Mouse (Mus musculus) myocyte (in vitro differentiated cells): ENCODE data around the gene Sgcb. TPM values are rescaled to one million over a fixed set of nuclear protein-coding genes. Genes with fewer than 3 reads are reported as not detected.

ENCODE experiments used
- H3K27me3 ChIP-seq: one replicate; pipeline ENCODE4 v1.6.1; 2011; ENCODE audit not compliant: control insufficient read depth, insufficient read depth, insufficient read length
- H3K36me3 ChIP-seq: one replicate; pipeline ENCODE4 v1.6.1; 2011; ENCODE audit not compliant: control insufficient read depth, insufficient read depth
- H3K4me2 ChIP-seq: one replicate; pipeline ENCODE4 v1.6.1; 2011; ENCODE audit warnings: low read depth, control low read depth
- H3K4me3 ChIP-seq: one replicate; pipeline ENCODE4 v1.5.1; 2011; ENCODE audit warnings: mild to moderate bottlenecking, control low read depth, moderate library complexity
- H3K79me2 ChIP-seq: one replicate; pipeline ENCODE4 v1.6.1; 2011; ENCODE audit not compliant: control insufficient read depth, insufficient read depth
- H3ac ChIP-seq: one replicate; pipeline ENCODE4 v1.6.1; 2011; ENCODE audit not compliant: control insufficient read depth, insufficient read length
- CEBPB ChIP-seq: IDR thresholded peaks from 2 replicates; pipeline ENCODE4 v1.6.1; 2011; ENCODE audit warnings: mild to moderate bottlenecking, moderate library complexity; ENCODE audit not compliant: poor library complexity, insufficient read depth, severe bottlenecking
- E2F4 ChIP-seq: IDR thresholded peaks from one replicate; pipeline ENCODE4 v1.6.1; 2011; ENCODE audit warnings: mild to moderate bottlenecking, control low read depth, moderate library complexity; ENCODE audit not compliant: insufficient read depth
- MAX ChIP-seq: IDR thresholded peaks from one replicate; pipeline ENCODE4 v1.6.1; 2011; ENCODE audit warnings: low read depth, mild to moderate bottlenecking, control low read depth
- MYOD1 ChIP-seq, 3 experiments: IDR thresholded peaks; one replicate each; pipeline ENCODE4 v1.6.1; 2011; ENCODE audit warnings: control low read depth in 2 of 3, low read depth in 2 of 3, mild to moderate bottlenecking in 2 of 3, moderate library complexity in 1 of 3; ENCODE audit not compliant: insufficient read length in 2 of 3, control insufficient read depth in 1 of 3
- MYOG ChIP-seq, 3 experiments: IDR thresholded peaks; one replicate each; pipeline ENCODE4 v1.6.1; 2011; ENCODE audit warnings: control low read depth in 2 of 3, low read depth in 2 of 3, mild to moderate bottlenecking in 2 of 3; ENCODE audit not compliant: insufficient read length in 2 of 3, control insufficient read depth in 1 of 3, insufficient read depth in 1 of 3
- POLR2A ChIP-seq: IDR thresholded peaks from one replicate; pipeline ENCODE4 v1.6.1; 2011; ENCODE audit warnings: low read depth, mild to moderate bottlenecking, control low read depth, moderate library complexity; ENCODE audit not compliant: insufficient read length
- POLR2AphosphoS2 ChIP-seq: IDR thresholded peaks from one replicate; pipeline ENCODE4 v1.6.1; 2011; ENCODE audit warnings: low read depth, control low read depth; ENCODE audit not compliant: insufficient read length
- REST ChIP-seq: IDR thresholded peaks from one replicate; pipeline ENCODE4 v1.6.1; 2011; ENCODE audit warnings: mild to moderate bottlenecking, control low read depth, moderate library complexity; ENCODE audit not compliant: insufficient read depth, insufficient read length
- SRF ChIP-seq: IDR thresholded peaks from one replicate; pipeline ENCODE4 v1.6.1; 2011; ENCODE audit warnings: low read depth; ENCODE audit not compliant: control insufficient read depth, insufficient read length
- TCF12 ChIP-seq: IDR thresholded peaks from one replicate; pipeline ENCODE4 v1.6.1; 2011; ENCODE audit warnings: mild to moderate bottlenecking, control low read depth; ENCODE audit not compliant: poor library complexity, insufficient read depth, severe bottlenecking
- TCF3 ChIP-seq: IDR thresholded peaks from one replicate; pipeline ENCODE4 v1.6.1; 2011; ENCODE audit warnings: low read depth, control low read depth; ENCODE audit not compliant: insufficient read length
- USF1 ChIP-seq: IDR thresholded peaks from one replicate; pipeline ENCODE4 v1.6.1; 2011; ENCODE audit warnings: low read depth, mild to moderate bottlenecking, control low read depth, moderate library complexity
- polyA plus RNA-seq: library from polyadenylated mRNA; unstranded; fragments of >200 nt; fragmentation: generic; extraction: Trizol; gene quantifications from one replicate; pipeline ENCODE4 v1.2.1, GENCODE M21; 2012; ENCODE audit warnings: missing spikeins

Gene Sgcb
- polyA plus RNA-seq, 1 experiment = 45.7 TPM

GRCm38 (mm10) chr5:73627991-73628390, 19.6 kb downstream of the Sgcb start:
- H3ac ChIP-seq = no peak overlapping the region
- H3K36me3 ChIP-seq = no peaks in the 10 kb centered on the region
- H3K27me3 ChIP-seq = no peaks in the 10 kb centered on the region
- no peaks in the 10 kb centered on the region for H3K79me2 ChIP-seq
- no peak overlapping the region for H3K4me3 ChIP-seq
- TF ChIP-seq TCF3 (no peak), MYOG (IDR thresholded peaks at IDR 0.05; ENCODE audit: control insufficient read depth in 1 of 3, insufficient read depth in 1 of 3, insufficient read length in 2 of 3, low read depth in 2 of 3) (no peak), SRF (no peak), TCF12 (no peak), POLR2A (no peak), MYOD1 (IDR thresholded peaks at IDR 0.05; ENCODE audit: control insufficient read depth in 1 of 3, insufficient read length in 2 of 3, low read depth in 2 of 3) (no peak), E2F4 (no peak), POLR2AphosphoS2 (no peak), USF1 (no peak), REST (no peak), MAX (no peak), CEBPB (no peak)
- H3K4me2 ChIP-seq = no peak overlapping the region

- Histone ChIP-seq H3K27me3 (no peaks in the 10 kb centered on the region), H3K4me3 (no peak overlapping the region), H3K4me2 (no peak overlapping the region), H3K79me2 (no peaks in the 10 kb centered on the region), H3ac (no peak overlapping the region), H3K36me3 (no peaks in the 10 kb centered on the region)
- TF ChIP-seq USF1 (no peak), POLR2A (no peak), CEBPB (no peak), TCF3 (no peak), MAX (no peak), REST (no peak), POLR2AphosphoS2 (no peak), MYOD1 (IDR thresholded peaks at IDR 0.05; ENCODE audit: control insufficient read depth in 1 of 3, insufficient read length in 2 of 3, low read depth in 2 of 3) (no peak), MYOG (IDR thresholded peaks at IDR 0.05; ENCODE audit: control insufficient read depth in 1 of 3, insufficient read depth in 1 of 3, insufficient read length in 2 of 3, low read depth in 2 of 3) (no peak), E2F4 (no peak), SRF (no peak), TCF12 (no peak)
Observed at GRCm38 (mm10) chr5:73627559-73627958, 20.0 kb downstream of the Sgcb start.

GRCm38 (mm10) chr5:73626842-73627241, 20.7 kb downstream of the Sgcb start:
- no peak overlapping the region for H3K4me2 ChIP-seq
- H3ac ChIP-seq = no peak overlapping the region
- no peak overlapping the region for H3K4me3 ChIP-seq
- no peaks in the 10 kb centered on the region for H3K79me2 ChIP-seq
- H3K36me3 ChIP-seq = no peaks in the 10 kb centered on the region
- no peaks in the 10 kb centered on the region for H3K27me3 ChIP-seq
- TF ChIP-seq MYOD1 (IDR thresholded peaks at IDR 0.05; ENCODE audit: control insufficient read depth in 1 of 3, insufficient read length in 2 of 3, low read depth in 2 of 3) = no peak
- no peak for TF ChIP-seq POLR2AphosphoS2

- Histone ChIP-seq H3K36me3 (no peaks in the 10 kb centered on the region), H3ac (no peak overlapping the region), H3K27me3 (no peaks in the 10 kb centered on the region), H3K4me2 (no peak overlapping the region), H3K79me2 (no peaks in the 10 kb centered on the region), H3K4me3 (no peak overlapping the region)
- TF ChIP-seq MYOD1 (IDR thresholded peaks at IDR 0.05; ENCODE audit: control insufficient read depth in 1 of 3, insufficient read length in 2 of 3, low read depth in 2 of 3) (no peak), POLR2A (no peak), E2F4 (no peak), SRF (no peak), TCF3 (no peak), CEBPB (no peak), TCF12 (no peak), POLR2AphosphoS2 (no peak), USF1 (no peak)
Observed at GRCm38 (mm10) chr5:73625505-73625904, 22.1 kb downstream of the Sgcb start.

GRCm38 (mm10) chr5:73618969-73619368, 28.6 kb downstream of the Sgcb start:
- H3K27me3 ChIP-seq = no peaks in the 10 kb centered on the region
- H3ac ChIP-seq = no peak overlapping the region
- no peaks in the 10 kb centered on the region for H3K79me2 ChIP-seq
- no peak overlapping the region for H3K4me2 ChIP-seq
- H3K36me3 ChIP-seq = no peaks in the 10 kb centered on the region
- no peak for TF ChIP-seq MAX
- no peak for TF ChIP-seq SRF
- TF ChIP-seq CEBPB = no peak
- no peak for TF ChIP-seq TCF3
- H3K4me3 ChIP-seq = no peak overlapping the region
